Mouse (Mus musculus) erythroblast, embryonic 14.5 days (primary cell): Measurements from ENCODE around the gene Pon2.

Experiments
- GATA1 ChIP-seq: IDR thresholded peaks from 2 replicates; pipeline ENCODE4 v1.6.1; 2012; ENCODE audit warnings: low read length, inconsistent platforms, mixed read lengths
- TAL1 ChIP-seq: IDR thresholded peaks from 3 replicates; pipeline ENCODE4 v1.6.1; 2012; ENCODE audit warnings: low read length, inconsistent platforms, mixed read lengths

DNA sequence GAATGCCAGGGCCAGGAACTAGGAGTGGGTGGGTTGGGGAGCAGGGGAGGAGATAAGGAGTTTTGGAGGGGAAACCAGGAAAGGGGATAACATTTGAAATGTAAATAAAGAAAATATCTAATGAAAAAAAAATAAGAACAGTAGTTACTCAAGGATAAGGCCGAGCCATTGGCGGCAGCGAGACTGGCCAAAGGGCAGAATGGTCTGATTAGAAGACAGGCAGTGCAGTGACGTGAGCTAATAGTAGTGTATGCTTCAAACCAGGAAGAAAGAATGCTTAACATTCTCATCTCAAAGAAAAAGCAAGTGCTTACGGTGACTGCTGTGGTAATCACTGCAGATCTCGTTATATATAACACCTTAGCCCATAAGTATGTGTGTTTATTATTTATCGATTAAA is 2.2 kb downstream of the Pon2 start:
- no peak for TF ChIP-seq TAL1
- TF ChIP-seq GATA1 = no peak
